In the genomic region with DNA sequence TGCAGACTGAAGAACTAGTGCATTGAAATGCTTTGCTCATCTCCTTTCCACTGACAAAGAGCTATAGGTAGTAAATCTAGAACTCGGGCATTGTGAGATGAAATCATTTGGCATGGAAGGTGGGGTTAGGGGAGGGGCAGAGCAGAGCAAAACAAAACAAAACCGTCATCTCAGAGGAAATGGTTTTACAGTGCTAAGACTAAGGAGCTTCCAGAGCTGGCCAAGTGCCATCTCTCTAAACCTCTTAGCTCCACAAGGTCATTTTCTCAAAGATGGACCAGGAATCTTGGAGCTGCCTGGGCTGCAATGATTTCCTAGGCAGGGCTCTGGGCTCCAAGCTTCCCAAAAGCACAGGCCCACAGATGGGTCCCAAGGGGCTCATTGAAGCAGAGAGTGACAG, we compare ENCODE assay signal across 19 mouse cellular contexts. TPM values are rescaled to one million over a fixed set of nuclear protein-coding genes. Genes with fewer than 3 reads are reported as not detected.
DNase-seq lines count a peak whose midpoint lies in the region; ATAC-seq and TF ChIP-seq lines count a peak whose summit lies in the region.
"Had no signal": no experiment of that assay in that cellular context is flagged by ENCODE, and none has a peak within 500 bp of the region (broad histone marks: within the 10 kb centered on the region; RNA-seq: fewer than 3 reads in every experiment).

No protein-coding gene starts in this region.

- no peak overlapping the region for H3K4me3 ChIP-seq in kidney, postnatal 0 days (replicated peaks; ENCODE audit: low read depth, low read length)
- no peak overlapping the region for H3K4me3 ChIP-seq in spleen, adult 2 months (ENCODE audit: extremely low read depth, insufficient read depth, insufficient read length)
- H3K4me3 ChIP-seq: embryonic facial prominence, embryonic 13.5 days; forebrain, embryonic 12.5 days; lung, embryonic 15.5 days; megakaryocyte, embryonic 14.5 days; myocyte had no signal

- H3K9me3 ChIP-seq in kidney, postnatal 0 days (replicated peaks; ENCODE audit: low read length), result no peaks in the 10 kb centered on the region
- H3K9me3 ChIP-seq: embryonic facial prominence, embryonic 13.5 days; forebrain, embryonic 12.5 days; lung, embryonic 15.5 days had no signal

- TF ChIP-seq POLR2A in spleen, adult 2 months (IDR thresholded peaks at IDR 0.05; ENCODE audit: low read depth, low read length), result no peak

- H3K4me2 ChIP-seq in kidney, postnatal 0 days (ENCODE audit: low read length), result no peak overlapping the region
- H3K4me2 ChIP-seq: embryonic facial prominence, embryonic 13.5 days; forebrain, embryonic 12.5 days; hindbrain, embryonic 14.5 days; lung, embryonic 15.5 days had no signal

- peak; percentile 56 for DNase-seq in kidney, postnatal 0 days (ENCODE audit: low spot score)
- no peak for DNase-seq in kidney, adult 18-20 months
- DNase-seq in spleen, adult 2 months (ENCODE audit: low read depth in 1 of 2, low spot score in 2 of 2), result no peak
- DNase-seq in spleen, adult 18-20 months, result no peak
- peak; percentile 62 for DNase-seq in retina, postnatal 7 days (ENCODE audit: low read depth, low spot score)
- no peak for DNase-seq in B cell, adult 2 months
- no peak for DNase-seq in left cerebral cortex, adult 18-20 months (ENCODE audit: low spot score in 2 of 2)
- DNase-seq: adrenal gland, adult 8-10 months; cerebellum, postnatal 25 days; heart, adult 11 months; thymus, adult 18-20 months had no signal

- no peak overlapping the region for H3K9ac ChIP-seq in kidney, postnatal 0 days (ENCODE audit: low read depth, low read length)
- H3K9ac ChIP-seq: embryonic facial prominence, embryonic 13.5 days; forebrain, embryonic 12.5 days; hindbrain, embryonic 14.5 days; lung, embryonic 15.5 days had no signal

- H3K27ac ChIP-seq in kidney, postnatal 0 days, result no peak overlapping the region
- peak overlapping the region; percentile 63 for H3K27ac ChIP-seq in spleen, adult 2 months (ENCODE audit: insufficient read depth, low read length)
- H3K27ac ChIP-seq: embryonic facial prominence, embryonic 13.5 days; forebrain, embryonic 12.5 days; hindbrain, embryonic 14.5 days; lung, embryonic 15.5 days had no signal

- H3K36me3 ChIP-seq in kidney, postnatal 0 days (ENCODE audit: insufficient read depth, low read length), result no peaks in the 10 kb centered on the region
- no peaks in the 10 kb centered on the region for H3K36me3 ChIP-seq in spleen, adult 2 months (ENCODE audit: control insufficient read depth, insufficient read depth, low read length)
- H3K36me3 ChIP-seq: embryonic facial prominence, embryonic 13.5 days; forebrain, embryonic 12.5 days; lung, embryonic 15.5 days had no signal

- TF ChIP-seq CTCF in kidney, postnatal 0 days (IDR thresholded peaks at IDR 0.05; ENCODE audit: low read depth), result no peak
- no peak for TF ChIP-seq CTCF in spleen, adult 2 months (IDR thresholded peaks at IDR 0.05; ENCODE audit: extremely low read depth, insufficient read depth, insufficient read length, insufficient replicate concordance)

- H3K27me3 ChIP-seq in kidney, postnatal 0 days (ENCODE audit: insufficient read depth, low read length), result no peaks in the 10 kb centered on the region
- H3K27me3 ChIP-seq in spleen, adult 2 months (ENCODE audit: control insufficient read depth, insufficient read depth, low read length), result no peaks in the 10 kb centered on the region
- H3K27me3 ChIP-seq: forebrain, embryonic 12.5 days; lung, embryonic 15.5 days had no signal

- peaks cover 12% of the 10 kb centered on the region; the same call in 1 of the 2 replicates for H3K4me1 ChIP-seq in kidney, postnatal 0 days (replicated peaks; ENCODE audit: insufficient read depth, low read length)
- no peaks in the 10 kb centered on the region for H3K4me1 ChIP-seq in spleen, adult 2 months (ENCODE audit: control insufficient read depth, insufficient read depth, insufficient read length)
- H3K4me1 ChIP-seq: forebrain, embryonic 12.5 days; lung, embryonic 15.5 days had no signal

- 14% methylated on average over 2 of the region's 2 CpGs for WGBS in kidney, postnatal 0 days
- WGBS in spleen, adult 2 months, result 10% methylated on average over 2 of the region's 2 CpGs

- no peak for ATAC-seq in kidney, postnatal 0 days (replicated peaks; ENCODE audit: low FRiP score, low read depth)
- ATAC-seq in activated CD4-positive, CD25-positive, alpha-beta regulatory T cell, adult 4 months, result peak; percentile 21

RNA-seq across cellular contexts. Expression of a gene that starts 53.3 kb away (rescaled TPM):
- 0.56 and 0.95 TPM in 2 replicates for polyA plus RNA-seq in kidney, postnatal 0 days (2015; fragmentation: Nextera tagmentation; extraction: Ambion mirVana)
- 1.3 TPM in 2 replicates for polyA plus RNA-seq in spleen, adult 2 months (2012; rRNA removed)
- polyA plus RNA-seq in activated CD4-positive, CD25-positive, alpha-beta regulatory T cell, adult 4 months (2017; shearing (Covaris generic)), result 1 to 10 TPM; 3.1 to 4.0 TPM
- 100 to 1,000 TPM in 1 of 2 experiments, 10 to 100 TPM in 1; 87.0 to 117 TPM for total RNA-seq in left cerebral cortex, adult 18-20 months (2021)
- total RNA-seq: liver, adult 2 months had no signal

RNA-seq across cellular contexts. Expression of a gene that starts 55.7 kb away (rescaled TPM):
- polyA plus RNA-seq in kidney, postnatal 0 days (2015; fragmentation: Nextera tagmentation; extraction: Ambion mirVana), result 33.8 and 37.1 TPM in 2 replicates
- 57.6 and 82.0 TPM in 2 replicates for polyA plus RNA-seq in spleen, adult 2 months (2012; rRNA removed)
- 10 to 100 TPM; 38.9 to 43.6 TPM for polyA plus RNA-seq in activated CD4-positive, CD25-positive, alpha-beta regulatory T cell, adult 4 months (2017; shearing (Covaris generic))
- total RNA-seq in left cerebral cortex, adult 18-20 months (2021), result 10 to 100 TPM; 25.2 to 28.3 TPM

RNA-seq across cellular contexts. Expression of a gene that starts 55.7 kb away (rescaled TPM):
- polyA plus RNA-seq in kidney, postnatal 0 days (2015; fragmentation: Nextera tagmentation; extraction: Ambion mirVana), result 14.2 and 15.6 TPM in 2 replicates
- polyA plus RNA-seq in spleen, adult 2 months (2012; rRNA removed), result 18.2 and 20.4 TPM in 2 replicates
- polyA plus RNA-seq in activated CD4-positive, CD25-positive, alpha-beta regulatory T cell, adult 4 months (2017; shearing (Covaris generic)), result 1 to 10 TPM; 2.9 to 3.8 TPM
- 10 to 100 TPM; 22.2 to 24.7 TPM for total RNA-seq in left cerebral cortex, adult 18-20 months (2021)

Comparison
In these comparisons a context has a peak if more than half of its experiments do, and no peak if none do; other contexts are left out.
1. DNase-seq: peak in kidney, postnatal 0 days (single experiment) and retina, postnatal 7 days (single experiment); none in kidney, adult 18-20 months (single experiment), spleen, adult 2 months (0 of 2), spleen, adult 18-20 months (0 of 2), B cell, adult 2 months (0 of 2) and left cerebral cortex, adult 18-20 months (0 of 2).